Mouse (Mus musculus) granulocyte monocyte progenitor cell, adult 5-6 weeks (primary cell): ENCODE measurements around the gene Lrp5. TPM values are rescaled to one million over a fixed set of nuclear protein-coding genes. Genes with fewer than 3 reads are reported as not detected.

Experiments
- ATAC-seq: replicated peaks from 2 replicates; pipeline ENCODE4 v1.8.0; 2016; ENCODE audit warnings: mild to moderate bottlenecking, moderate TSS enrichment, inconsistent platforms; ENCODE audit not compliant: poor library complexity, severe bottlenecking
- total RNA-seq, 2 experiments: library from RNA; stranded (forward) in 1 of 2; stranded (reverse) in 1 of 2; fragments of 200-712, 200-1000 nt in 1 of 2; fragments of >200 nt in 1 of 2; fragmentation: Nextera tagmentation in 1 of 2; gene quantifications; 2 replicates each; pipeline ENCODE4 v1.2.3; 2014 to 2017

Lrp5 gene
- total RNA-seq, 2 experiments from 2014 or later: 15.1 to 28.0 TPM

DNA sequence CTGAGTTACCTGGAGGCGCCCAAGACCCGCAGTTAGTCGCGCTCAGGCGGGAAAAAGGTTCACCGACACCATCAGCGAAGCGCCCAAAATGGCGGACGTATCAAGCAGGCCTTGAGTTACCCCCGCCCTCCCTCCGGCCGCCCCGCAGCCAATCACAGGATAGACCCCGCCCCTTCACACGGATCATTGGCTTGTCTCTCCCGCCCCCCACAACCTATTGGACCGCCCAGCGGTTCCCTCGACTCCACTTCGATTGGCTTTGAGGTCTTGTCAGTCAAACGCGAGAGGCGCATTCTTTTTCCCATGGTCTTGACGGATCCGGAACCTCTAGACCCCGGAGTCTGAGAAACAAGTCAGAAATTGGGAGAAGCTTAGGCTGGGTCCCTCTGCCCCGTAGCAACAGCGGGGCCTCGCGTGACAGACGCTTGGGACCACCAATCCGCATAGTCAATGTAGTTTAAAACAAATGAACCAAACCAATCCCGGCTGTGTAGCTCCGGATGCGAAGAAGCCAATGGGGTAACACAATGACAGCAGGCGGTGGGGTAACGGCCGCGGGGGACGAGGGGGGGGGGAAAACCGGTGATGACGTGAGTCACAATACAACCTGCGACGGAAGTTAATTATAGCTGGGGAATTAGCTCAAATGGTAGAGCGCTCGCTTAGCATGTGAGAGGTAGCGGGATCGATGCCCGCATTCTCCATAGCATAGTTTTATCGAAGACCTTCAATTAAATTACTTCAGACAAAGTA, 110.6 kb downstream of the Lrp5 start, which contains the start of gene Ppp6r3:
Gene Ppp6r3, minus strand, starts transcription at position 118 of the 753 bp plus-strand sequence.
- ATAC-seq: peak; percentile 91

DNA sequence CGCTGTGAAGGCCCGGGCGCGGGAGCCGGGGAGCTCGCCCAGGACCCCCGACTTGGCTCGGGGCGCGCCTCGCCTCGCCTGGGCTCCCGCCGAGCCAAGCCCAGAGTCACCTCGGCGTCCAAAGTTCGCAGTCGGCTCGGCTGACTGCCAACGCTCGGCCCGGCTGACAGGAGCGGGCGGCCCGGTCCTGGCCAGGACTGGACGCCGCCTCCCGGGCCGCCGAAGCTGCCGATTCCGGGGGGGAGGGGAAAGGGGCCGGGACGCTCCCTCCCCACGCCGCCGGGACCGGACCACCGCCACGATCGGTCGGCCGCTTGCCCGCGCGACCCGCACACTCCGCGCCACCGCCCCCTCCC, 111.1 kb downstream of the Lrp5 start:
- peak; percentile 1; the same call in 1 of the 2 replicates for ATAC-seq

DNA sequence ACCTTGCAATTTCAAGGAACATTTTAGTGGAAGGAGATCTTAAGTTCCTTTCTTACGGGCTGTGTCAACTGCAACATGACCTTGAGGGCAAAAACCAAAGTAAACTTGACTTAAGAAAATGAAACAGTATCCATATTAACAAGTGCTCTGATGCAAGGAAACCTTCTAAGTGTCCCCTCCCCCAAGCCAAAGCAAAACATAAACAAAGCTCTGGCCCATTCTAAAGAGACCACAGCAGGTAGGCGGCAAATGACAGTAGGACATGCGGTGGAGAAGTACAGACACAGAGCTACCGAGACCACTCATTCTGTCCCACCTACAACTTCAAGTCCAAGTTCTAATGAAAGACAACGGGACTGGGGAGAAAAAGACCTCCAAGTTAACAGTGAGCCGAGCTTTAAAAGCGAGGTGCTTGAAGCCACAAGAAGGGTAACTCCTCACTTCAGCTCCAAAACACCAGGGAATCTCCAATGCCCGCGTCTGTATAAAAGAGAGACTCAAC, 111.7 kb downstream of the Lrp5 start:
- ATAC-seq: no peak

DNA sequence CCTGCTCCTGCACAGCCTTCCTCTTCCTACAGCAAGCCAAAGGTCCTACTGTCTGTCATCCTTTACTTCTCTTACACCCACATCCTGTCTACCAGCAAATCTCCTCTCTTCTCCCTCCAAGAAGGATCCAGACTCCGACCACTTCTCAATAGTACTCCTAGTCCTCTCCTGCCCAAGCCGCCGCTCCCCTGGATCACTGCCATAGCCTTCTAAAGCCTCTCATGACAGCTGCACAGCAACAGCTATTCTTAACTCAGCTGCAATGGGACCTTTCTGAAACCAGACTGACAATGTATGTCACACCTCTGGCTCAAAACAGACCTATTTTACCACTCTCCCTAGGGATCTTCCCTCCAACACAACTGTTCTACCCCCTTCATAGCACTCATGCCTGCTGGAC, 122.1 kb downstream of the Lrp5 start:
- no peak for ATAC-seq

DNA sequence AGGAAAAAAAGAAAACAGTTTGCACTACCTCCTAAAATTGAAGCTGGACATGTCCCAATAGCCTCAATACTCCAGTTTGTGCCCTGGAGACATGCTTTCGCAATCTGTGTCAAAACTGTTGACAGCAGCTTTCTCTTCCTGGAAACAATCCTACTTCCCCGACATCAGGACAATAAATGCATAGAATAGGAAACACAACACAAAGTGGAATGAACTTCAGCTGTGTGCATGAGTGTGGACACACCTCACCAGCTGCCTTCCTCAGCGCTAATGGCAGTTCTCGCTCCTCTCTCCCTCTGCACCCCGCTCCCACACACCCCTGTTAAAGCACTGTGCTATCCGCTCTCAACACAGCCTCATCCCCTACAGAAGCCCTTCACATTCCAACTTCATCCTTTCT, 123.6 kb downstream of the Lrp5 start:
- ATAC-seq: peak; percentile 97

DNA sequence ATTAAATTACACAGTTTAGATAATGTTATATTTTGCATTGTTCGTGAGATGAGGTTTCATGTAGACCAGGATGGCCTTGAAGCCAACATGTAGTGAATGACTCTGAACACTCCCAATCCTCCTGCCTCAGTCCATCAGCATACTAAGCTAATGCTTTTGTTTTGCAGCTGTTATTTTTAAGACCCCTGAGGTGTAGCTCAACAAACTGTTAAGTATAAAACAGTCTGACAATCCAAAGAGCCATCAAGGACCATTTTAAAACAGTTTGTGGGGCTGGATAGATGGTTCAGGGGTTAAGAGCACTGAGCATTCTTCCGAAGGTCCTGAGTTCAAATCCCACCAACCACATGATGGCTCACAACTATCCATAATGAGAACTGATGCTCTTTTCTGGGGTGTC, 124.1 kb downstream of the Lrp5 start:
- no peak for ATAC-seq

DNA sequence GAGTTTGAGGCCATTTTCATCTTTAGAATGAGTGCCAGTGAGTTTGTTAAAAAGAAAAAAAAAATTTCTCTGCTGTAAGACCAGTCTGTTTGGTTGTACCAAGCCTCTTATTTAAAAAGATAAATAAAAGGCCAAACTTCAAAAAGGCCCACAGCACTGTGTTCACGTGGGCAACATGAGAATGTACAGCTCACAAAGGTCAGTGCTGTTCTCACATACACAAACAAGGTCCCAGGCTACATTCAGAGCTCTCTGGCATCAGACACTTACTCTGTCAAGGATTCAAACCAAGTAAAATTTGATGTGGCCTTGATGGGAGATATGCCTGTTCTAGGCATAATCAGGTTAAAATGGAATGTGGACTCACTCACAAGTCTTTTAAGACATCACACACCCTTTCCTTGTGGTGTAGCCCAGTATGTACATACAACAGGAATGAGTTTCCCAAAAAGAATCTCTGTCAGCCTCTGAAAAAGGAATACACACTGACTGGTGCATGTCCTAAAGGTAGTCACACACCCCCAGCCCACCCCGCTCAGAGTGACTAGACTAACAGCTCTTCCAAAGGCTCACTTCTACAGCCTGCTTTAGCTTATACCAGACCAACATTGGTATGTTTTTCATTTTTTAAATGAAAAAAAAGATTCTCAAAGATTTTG, 130.1 kb downstream of the Lrp5 start:
- no peak for ATAC-seq

DNA sequence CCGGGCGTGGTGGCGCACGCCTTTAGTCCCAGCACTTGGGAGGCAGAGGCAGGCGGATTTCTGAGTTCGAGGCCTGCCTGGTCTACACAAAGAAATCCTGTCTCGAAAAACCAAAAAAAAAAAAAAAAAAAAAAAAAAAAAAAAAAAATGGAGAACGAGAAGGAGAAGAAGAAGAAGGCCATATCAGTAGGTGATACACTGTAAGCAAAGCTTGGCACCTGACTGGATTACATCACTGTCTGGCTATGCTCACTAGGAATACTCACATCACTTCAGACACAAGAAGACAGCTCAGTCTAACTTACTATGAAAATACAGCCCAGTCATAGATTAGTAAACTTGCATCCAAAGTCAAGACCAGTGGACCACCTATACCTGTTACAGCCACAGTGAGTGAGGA, 131.6 kb downstream of the Lrp5 start:
- no peak for ATAC-seq

DNA sequence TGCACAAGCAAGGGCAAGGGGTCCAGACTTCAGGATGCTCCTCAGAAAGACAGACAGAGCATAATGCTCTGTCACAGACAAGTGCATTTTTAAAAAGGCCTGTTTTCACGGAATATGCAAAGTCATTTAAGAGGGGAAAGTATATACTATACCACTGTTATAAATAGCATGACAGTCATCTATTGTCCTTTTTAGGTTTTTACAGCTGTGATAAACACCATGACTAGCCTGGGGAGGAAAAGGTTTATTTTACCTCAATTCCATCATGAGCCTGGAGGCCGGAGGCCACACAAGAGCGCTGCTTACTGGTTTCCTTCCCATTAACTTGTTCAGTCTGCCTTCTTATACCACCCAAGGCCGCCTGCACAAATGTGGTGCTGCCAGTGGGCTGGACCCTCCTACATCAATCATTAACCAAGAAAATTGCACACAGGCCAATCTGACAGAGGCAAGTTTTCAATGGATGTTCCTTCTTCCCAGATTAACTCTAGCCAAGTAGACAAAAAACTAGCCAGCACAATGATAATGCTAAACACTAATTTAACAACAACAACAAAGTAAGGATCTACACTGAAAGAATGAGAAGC, 134.7 kb downstream of the Lrp5 start:
- no peak for ATAC-seq

DNA sequence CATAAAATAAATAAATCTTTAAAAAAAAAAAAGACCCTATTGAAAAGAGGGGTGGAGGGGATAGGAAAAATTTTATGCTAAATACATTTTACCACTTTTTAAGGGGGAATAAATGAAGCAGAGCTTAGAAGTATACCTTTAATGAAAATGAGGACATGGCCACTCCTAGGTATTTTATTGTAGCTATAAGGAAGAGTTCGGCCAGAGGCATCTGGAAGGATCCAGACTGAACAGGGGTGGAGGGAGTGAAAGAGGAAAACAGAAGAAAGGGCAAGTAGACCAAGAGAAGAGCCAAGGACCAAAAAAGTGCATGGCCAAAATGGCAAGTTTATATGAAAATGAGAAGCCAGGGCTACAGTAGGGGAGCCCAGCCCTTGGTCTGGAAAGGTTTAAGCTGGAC, 136.3 kb downstream of the Lrp5 start:
- no peak for ATAC-seq

DNA sequence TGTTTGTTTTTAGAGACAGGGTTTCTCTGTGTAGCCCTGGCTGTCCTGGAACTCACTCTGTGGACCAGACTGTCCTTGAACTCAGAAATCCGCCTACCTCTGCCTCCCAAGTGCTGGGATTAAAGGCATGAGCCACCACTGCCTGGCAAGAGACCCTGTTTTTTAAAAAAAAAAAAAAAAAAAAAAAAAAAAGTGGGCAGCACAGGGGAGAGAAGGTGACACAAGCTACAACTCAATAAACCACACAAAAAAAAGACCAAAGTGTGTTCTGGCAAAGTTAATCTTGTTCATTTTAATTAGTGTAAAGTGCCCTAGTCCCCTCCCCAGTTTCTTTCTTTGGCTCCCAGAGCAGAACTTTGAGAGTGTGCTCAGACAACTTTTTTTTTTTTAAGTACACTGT, 137.1 kb downstream of the Lrp5 start:
- ATAC-seq: no peak

DNA sequence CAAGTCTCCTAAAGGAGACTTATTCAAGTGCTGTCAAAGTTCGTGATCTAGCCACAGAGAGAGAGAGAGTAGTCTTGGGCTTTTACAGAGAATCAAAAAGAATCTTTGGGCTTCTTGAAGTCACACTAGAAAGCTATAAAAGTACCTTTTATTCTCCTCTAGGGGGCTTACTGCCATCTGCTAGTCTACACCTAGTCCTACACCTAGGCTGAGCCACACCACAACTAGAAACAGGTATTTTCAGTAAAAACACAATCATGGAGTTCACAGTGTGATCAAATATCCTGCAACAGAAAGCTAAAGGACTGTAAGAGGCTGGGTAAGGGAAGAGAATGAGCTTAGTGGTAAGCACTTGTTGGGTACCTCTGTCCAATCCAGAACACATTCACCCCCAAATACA, 138.1 kb downstream of the Lrp5 start:
- ATAC-seq: no peak

DNA sequence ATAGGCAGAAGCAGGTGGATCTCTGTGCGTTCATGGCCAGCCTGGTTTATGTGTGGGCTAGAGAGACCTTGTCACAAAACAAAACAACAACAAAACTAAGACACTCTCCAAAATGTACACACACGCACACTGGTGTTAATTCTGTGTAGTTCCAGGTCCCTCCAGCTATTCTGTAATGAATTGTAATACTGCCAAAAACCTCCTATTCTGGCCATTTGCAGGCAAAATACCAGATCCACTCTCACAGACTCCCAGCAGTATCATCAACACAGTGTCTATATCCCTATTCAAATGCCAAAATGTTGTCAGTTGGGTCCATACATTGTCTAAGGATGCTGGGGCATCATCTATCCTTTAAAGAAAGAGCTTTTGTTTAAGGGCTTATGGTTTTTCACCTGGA, 141.4 kb downstream of the Lrp5 start:
- no peak for ATAC-seq

DNA sequence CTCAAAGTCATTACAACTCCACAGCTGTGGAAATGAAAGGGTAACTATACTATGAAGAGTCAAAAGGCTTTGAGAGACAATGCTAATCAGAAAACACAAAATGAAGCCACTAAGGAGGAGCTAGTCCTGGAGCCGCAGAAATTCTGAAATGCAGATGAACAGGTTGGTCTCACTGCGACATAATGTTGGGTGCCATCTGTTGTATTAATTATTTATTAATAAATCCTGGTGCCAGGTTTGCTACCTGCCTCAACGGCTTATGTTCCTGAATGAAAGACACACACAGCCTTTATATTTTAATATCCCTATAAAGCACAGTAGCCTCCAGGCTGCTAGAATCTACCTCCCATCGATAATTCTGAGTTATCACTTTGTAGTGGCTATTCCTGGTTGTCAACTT, 143.8 kb downstream of the Lrp5 start:
- ATAC-seq: no peak

DNA sequence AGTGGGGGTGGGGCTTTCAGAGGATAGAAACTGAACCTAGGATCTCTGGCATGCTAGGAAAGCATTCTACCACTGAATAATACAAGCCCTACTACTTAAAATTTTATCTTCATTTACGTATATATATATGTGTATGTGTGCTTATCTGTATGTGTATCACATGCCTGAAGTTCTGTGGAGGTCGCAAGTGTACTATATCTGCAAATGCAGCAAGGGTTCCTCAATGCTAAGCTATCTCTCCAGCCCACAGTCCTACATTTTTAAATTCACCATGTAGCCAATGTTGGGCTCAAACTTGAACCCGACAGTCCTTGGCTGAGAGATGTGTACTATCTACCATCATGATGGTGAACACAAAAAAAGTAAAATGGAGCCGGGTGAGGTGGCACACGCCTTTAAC, 145.4 kb downstream of the Lrp5 start:
- no peak for ATAC-seq

DNA sequence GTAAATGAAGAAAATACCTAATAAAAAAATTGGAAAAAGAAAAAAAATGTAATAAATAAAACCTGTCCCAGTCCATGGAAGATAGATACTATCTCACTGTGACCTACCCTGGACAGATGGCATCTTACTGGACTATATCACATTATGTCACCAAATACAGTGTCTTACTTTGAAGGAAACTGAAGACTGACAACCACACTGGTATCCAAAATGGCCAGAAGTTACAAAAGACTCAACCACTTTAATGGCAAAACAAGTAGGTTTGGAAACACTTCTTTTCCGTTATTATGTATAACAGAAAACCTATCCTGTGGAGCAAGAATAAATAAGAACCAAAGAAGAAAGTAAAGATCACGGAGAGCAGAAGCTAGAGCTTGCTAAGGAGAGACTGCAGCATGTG, 146.1 kb downstream of the Lrp5 start:
- ATAC-seq: peak; percentile 58

DNA sequence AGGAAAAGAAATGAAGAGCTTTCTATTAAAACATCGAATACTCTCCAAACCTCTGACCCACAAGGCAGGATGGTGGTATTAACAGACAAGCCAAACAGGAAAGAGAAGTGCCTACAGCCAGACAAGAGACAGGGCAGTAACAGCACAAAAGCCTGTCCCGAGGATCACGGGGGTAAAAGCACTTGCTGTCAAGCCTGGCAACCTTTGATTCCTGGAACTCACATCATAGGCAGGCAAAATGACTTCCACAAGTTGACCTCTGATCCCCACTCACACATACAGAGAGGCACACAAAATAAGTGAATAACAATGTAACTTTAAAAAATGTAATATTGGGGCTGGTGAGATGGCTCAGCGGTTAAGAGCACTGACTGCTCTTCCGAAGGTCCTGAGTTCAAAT, 146.9 kb downstream of the Lrp5 start:
- 0 out of 2 replicates have a peak, but pooled peaks have one; percentile 14 for ATAC-seq

DNA sequence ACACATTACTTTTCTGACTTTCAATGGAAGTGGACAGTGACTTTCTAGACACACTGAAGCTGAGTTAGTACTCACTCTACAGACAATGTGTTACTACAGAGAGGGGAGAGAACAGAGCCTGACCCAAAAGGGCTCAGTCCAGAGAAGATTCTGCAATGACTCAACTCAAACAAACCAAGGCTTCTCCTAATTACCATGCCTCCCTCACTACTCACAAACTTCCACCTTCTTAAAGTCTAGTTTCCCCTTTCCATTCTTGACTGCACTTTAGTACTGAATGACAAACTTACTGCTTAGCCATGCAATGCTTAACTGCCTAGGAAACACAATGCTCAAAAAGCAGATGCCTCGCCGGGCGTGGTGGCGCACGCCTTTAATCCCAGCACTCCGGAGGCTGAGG, 148.7 kb downstream of the Lrp5 start:
- ATAC-seq: peak; percentile 62

DNA sequence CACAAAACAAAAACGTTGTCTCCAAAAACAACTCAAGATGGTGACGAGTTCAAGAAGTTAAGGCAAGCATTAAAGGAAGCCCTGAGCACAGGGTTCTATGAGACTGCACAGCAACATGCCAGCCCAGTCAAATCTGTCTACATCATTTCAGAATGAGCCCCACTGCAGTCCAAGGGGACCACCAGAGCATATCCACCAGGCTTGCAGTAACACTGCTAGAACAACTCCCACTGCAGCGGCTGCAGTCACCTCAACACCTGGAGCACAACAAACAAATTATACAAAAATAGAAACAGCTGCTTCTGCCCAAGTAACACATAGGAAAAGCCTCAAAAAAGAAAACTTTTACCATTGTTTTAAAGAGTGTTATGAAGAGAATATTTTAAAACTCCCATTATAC, 151.4 kb downstream of the Lrp5 start:
- no peak for ATAC-seq
